Mouse (Mus musculus): ENCODE measurements around the gene Lrrc1. TPM values are rescaled to one million over a fixed set of nuclear protein-coding genes. Genes with fewer than 3 reads are reported as not detected.

Gene Lrrc1
- polyA plus RNA-seq, 1 experiment: 106 TPM

DNA sequence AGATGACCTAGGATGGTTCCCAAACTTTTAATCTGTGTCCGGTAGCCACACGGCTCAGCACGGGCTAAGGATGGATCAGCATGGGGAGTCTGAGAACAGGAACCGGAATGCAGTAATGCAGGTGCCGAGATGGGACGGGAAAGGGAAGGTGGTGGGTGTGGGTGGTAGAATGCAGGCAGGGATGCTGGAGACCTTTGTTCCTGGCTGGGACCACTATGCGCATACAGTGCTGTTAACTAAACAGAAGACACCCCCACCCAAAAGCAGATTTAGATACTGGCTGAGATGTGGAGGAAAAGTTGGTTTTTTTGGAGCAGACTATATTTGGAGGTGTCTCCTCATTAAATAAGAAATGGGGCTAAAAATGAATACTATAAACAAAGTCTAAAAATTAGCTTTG, 128.7 kb downstream of the Lrrc1 start:
- no peak overlapping the region for H3K4me3 ChIP-seq (ENCODE audit: control insufficient read depth, low read depth, low read length)
- H3K27me3 ChIP-seq (ENCODE audit: control insufficient read depth, insufficient read depth, low read length): no peaks in the 10 kb centered on the region
- H3K36me3 ChIP-seq (ENCODE audit: control insufficient read depth, insufficient read depth, low read length): no peaks in the 10 kb centered on the region
- TF ChIP-seq CTCF (IDR thresholded peaks at IDR 0.05; ENCODE audit: control insufficient read depth, insufficient read depth, insufficient replicate concordance, low read depth, low read length) (no peak), POLR2A (IDR thresholded peaks at IDR 0.05; ENCODE audit: control insufficient read depth, low read depth, low read length) (no peak)
- H3K27ac ChIP-seq (ENCODE audit: control insufficient read depth, insufficient read depth, low read depth, low read length): no peak overlapping the region
- no peaks in the 10 kb centered on the region for H3K4me1 ChIP-seq (ENCODE audit: control insufficient read depth, insufficient read depth, low read length)

GRCm38 (mm10) chr9:77411830-77412425, 132.7 kb downstream of the Lrrc1 start:
- Histone ChIP-seq H3K36me3 (ENCODE audit: control insufficient read depth, insufficient read depth, low read length) (no peaks in the 10 kb centered on the region), H3K4me3 (ENCODE audit: control insufficient read depth, low read depth, low read length) (no peak overlapping the region), H3K4me1 (ENCODE audit: control insufficient read depth, insufficient read depth, low read length) (no peaks in the 10 kb centered on the region), H3K27ac (ENCODE audit: control insufficient read depth, insufficient read depth, low read depth, low read length) (no peak overlapping the region), H3K27me3 (ENCODE audit: control insufficient read depth, insufficient read depth, low read length) (no peaks in the 10 kb centered on the region)
- TF ChIP-seq CTCF (IDR thresholded peaks at IDR 0.05; ENCODE audit: control insufficient read depth, insufficient read depth, insufficient replicate concordance, low read depth, low read length) (no peak), POLR2A (IDR thresholded peaks at IDR 0.05; ENCODE audit: control insufficient read depth, low read depth, low read length) (no peak)

DNA sequence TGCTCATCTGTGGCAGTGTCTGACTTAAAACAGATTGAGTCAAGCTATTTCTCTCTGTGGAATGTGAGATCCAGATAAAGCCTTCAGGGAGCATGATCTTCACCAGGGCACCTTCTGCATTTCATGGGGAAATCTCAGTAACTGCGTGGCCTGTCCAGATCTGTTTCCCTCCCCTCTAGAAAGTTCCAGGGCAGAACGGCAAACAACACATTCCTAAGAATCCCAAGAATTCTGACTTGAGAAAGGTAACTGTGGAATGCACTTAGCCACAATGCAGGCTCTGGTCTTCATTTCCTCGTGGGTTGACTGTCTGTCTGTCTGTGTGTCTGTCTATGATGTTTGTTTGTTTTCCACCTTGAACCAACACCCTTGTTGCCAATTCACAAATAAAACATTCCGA, 133.7 kb downstream of the Lrrc1 start:
- Histone ChIP-seq H3K27me3 (ENCODE audit: control insufficient read depth, insufficient read depth, low read length) (no peaks in the 10 kb centered on the region), H3K27ac (ENCODE audit: control insufficient read depth, insufficient read depth, low read depth, low read length) (no peak overlapping the region), H3K4me1 (ENCODE audit: control insufficient read depth, insufficient read depth, low read length) (no peaks in the 10 kb centered on the region), H3K4me3 (ENCODE audit: control insufficient read depth, low read depth, low read length) (no peak overlapping the region), H3K36me3 (ENCODE audit: control insufficient read depth, insufficient read depth, low read length) (no peaks in the 10 kb centered on the region)
- TF ChIP-seq CTCF (IDR thresholded peaks at IDR 0.05; ENCODE audit: control insufficient read depth, insufficient read depth, insufficient replicate concordance, low read depth, low read length) (no peak), POLR2A (IDR thresholded peaks at IDR 0.05; ENCODE audit: control insufficient read depth, low read depth, low read length) (no peak)

DNA sequence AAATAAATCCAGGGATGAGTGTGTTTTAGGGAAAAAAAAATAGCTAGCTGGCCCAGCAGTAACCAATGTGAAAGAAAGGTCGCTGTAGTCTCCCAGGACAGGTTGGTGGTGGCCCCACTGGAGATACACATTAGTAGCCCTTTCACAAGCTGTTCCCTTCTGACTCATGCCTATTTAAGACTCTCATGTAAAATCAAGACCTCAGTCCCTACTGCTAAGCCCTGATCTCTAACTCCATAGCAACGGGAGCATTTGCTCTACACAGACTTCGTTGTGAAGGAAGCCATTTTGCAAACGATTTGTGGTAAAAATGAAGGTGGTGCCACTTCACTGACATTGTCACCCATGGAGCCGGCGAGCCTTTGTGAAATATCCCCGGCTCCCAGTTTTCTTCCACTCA, 134.1 kb downstream of the Lrrc1 start:
- no peak overlapping the region for H3K27ac ChIP-seq (ENCODE audit: control insufficient read depth, insufficient read depth, low read depth, low read length)
- no peak for TF ChIP-seq CTCF (IDR thresholded peaks at IDR 0.05; ENCODE audit: control insufficient read depth, insufficient read depth, insufficient replicate concordance, low read depth, low read length)
- H3K27me3 ChIP-seq (ENCODE audit: control insufficient read depth, insufficient read depth, low read length): no peaks in the 10 kb centered on the region
- H3K36me3 ChIP-seq (ENCODE audit: control insufficient read depth, insufficient read depth, low read length): no peaks in the 10 kb centered on the region
- H3K4me3 ChIP-seq (ENCODE audit: control insufficient read depth, low read depth, low read length): no peak overlapping the region
- no peaks in the 10 kb centered on the region for H3K4me1 ChIP-seq (ENCODE audit: control insufficient read depth, insufficient read depth, low read length)

- Histone ChIP-seq H3K4me3 (ENCODE audit: control insufficient read depth, low read depth, low read length) (no peak overlapping the region), H3K4me1 (ENCODE audit: control insufficient read depth, insufficient read depth, low read length) (no peaks in the 10 kb centered on the region), H3K36me3 (ENCODE audit: control insufficient read depth, insufficient read depth, low read length) (no peaks in the 10 kb centered on the region), H3K27ac (ENCODE audit: control insufficient read depth, insufficient read depth, low read depth, low read length) (no peak overlapping the region), H3K27me3 (ENCODE audit: control insufficient read depth, insufficient read depth, low read length) (no peaks in the 10 kb centered on the region)
- no peak for TF ChIP-seq POLR2A (IDR thresholded peaks at IDR 0.05; ENCODE audit: control insufficient read depth, low read depth, low read length)
- TF ChIP-seq CTCF (IDR thresholded peaks at IDR 0.05; ENCODE audit: control insufficient read depth, insufficient read depth, insufficient replicate concordance, low read depth, low read length): no peak
These were observed 136.5 kb downstream of the Lrrc1 start for GRCm38 (mm10) chr9:77408053-77408603.

- no peak; the same call in 1 of the 2 replicates for TF ChIP-seq CTCF (IDR thresholded peaks at IDR 0.05; ENCODE audit: control insufficient read depth, insufficient read depth, insufficient replicate concordance, low read depth, low read length)
- no peak for TF ChIP-seq POLR2A (IDR thresholded peaks at IDR 0.05; ENCODE audit: control insufficient read depth, low read depth, low read length)
- Histone ChIP-seq H3K4me1 (ENCODE audit: control insufficient read depth, insufficient read depth, low read length) (no peaks in the 10 kb centered on the region), H3K36me3 (ENCODE audit: control insufficient read depth, insufficient read depth, low read length) (no peaks in the 10 kb centered on the region), H3K27me3 (ENCODE audit: control insufficient read depth, insufficient read depth, low read length) (no peaks in the 10 kb centered on the region), H3K4me3 (ENCODE audit: control insufficient read depth, low read depth, low read length) (no peak overlapping the region), H3K27ac (ENCODE audit: control insufficient read depth, insufficient read depth, low read depth, low read length) (no peak overlapping the region)
These were observed 137.8 kb downstream of the Lrrc1 start for GRCm38 (mm10) chr9:77406906-77407305.

GRCm38 (mm10) chr9:77404458-77404857, 140.2 kb downstream of the Lrrc1 start:
- TF ChIP-seq POLR2A (IDR thresholded peaks at IDR 0.05; ENCODE audit: control insufficient read depth, low read depth, low read length) (no peak), CTCF (IDR thresholded peaks at IDR 0.05; ENCODE audit: control insufficient read depth, insufficient read depth, insufficient replicate concordance, low read depth, low read length) (no peak)
- Histone ChIP-seq H3K27ac (ENCODE audit: control insufficient read depth, insufficient read depth, low read depth, low read length) (no peak overlapping the region), H3K4me1 (ENCODE audit: control insufficient read depth, insufficient read depth, low read length) (no peaks in the 10 kb centered on the region), H3K36me3 (ENCODE audit: control insufficient read depth, insufficient read depth, low read length) (no peaks in the 10 kb centered on the region), H3K27me3 (ENCODE audit: control insufficient read depth, insufficient read depth, low read length) (no peaks in the 10 kb centered on the region), H3K4me3 (ENCODE audit: control insufficient read depth, low read depth, low read length) (no peak overlapping the region)
